Mouse (Mus musculus): ENCODE data around the gene Pik3ap1.

DNA sequence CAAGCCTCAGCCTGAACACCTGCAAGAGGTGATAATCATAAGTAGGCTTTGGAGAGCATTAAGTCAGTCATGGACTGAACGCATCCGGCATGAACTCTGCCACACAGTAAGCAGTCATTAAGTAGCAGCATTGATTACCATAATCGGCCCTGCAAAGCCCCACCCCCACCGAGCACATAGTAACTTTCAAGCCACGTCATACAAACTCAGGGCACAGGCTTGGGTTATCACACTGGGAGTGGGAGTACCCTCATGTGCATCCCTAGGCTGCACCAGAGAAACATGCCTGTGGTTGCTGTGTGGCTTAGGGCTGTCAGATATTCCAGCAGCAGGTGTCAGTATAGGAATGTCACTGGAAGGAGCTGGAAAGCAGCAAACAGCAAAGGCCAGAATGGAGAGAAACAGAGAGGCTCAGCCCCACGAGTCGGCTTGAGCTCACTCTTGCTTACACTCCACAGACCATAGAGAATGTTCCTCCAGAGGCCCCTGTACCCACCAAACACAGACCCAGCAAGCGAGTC is 105.1 kb downstream of the Pik3ap1 start:
- no peak for TF ChIP-seq CTCF (IDR thresholded peaks at IDR 0.05; ENCODE audit: extremely low read depth, insufficient read depth, insufficient read length, insufficient replicate concordance)
- no peak for TF ChIP-seq POLR2A (IDR thresholded peaks at IDR 0.05; ENCODE audit: low read depth, low read length)

Data from spleen, adult 2 months (tissue).